Comparison of ENCODE assay signal across 16 mouse cellular contexts in genomic region chr19:60583201-60583600, GRCm38 (mm10).
"Had no signal": no experiment of that assay in that cellular context is flagged by ENCODE, and none has a peak within 500 bp of the region (broad histone marks: within the 10 kb centered on the region; RNA-seq: fewer than 3 reads in every experiment).

No protein-coding gene starts in this region.

- H3K4me3 ChIP-seq: neural tube, embryonic 13.5 days; neural tube, embryonic 15.5 days; stomach, embryonic 15.5 days had no signal

- H3K4me2 ChIP-seq: neural tube, embryonic 13.5 days; neural tube, embryonic 15.5 days; stomach, embryonic 15.5 days had no signal

- H3K9ac ChIP-seq: neural tube, embryonic 13.5 days; neural tube, embryonic 15.5 days; stomach, embryonic 15.5 days had no signal

- H3K27ac ChIP-seq: neural tube, embryonic 13.5 days; neural tube, embryonic 15.5 days; stomach, embryonic 15.5 days; stomach, postnatal 0 days had no signal

- DNase-seq: retina, postnatal 1 day; right cerebral cortex, adult 18-20 months; right cerebral cortex, postnatal 14 days; right cerebral cortex, postnatal 25 days; right cerebral cortex, postnatal 4 days; spleen, adult 18-20 months; thymus, adult 18-20 months; thymus, adult 2 months; thymus, postnatal 14 days; thymus, postnatal 25 days; thymus, postnatal 36 days; thymus, postnatal 4 days had no signal

- H3K36me3 ChIP-seq: neural tube, embryonic 13.5 days; neural tube, embryonic 15.5 days; stomach, embryonic 15.5 days had no signal

- H3K27me3 ChIP-seq: neural tube, embryonic 13.5 days; neural tube, embryonic 15.5 days; stomach, embryonic 15.5 days had no signal

- H3K9me3 ChIP-seq: neural tube, embryonic 13.5 days; neural tube, embryonic 15.5 days; stomach, embryonic 15.5 days had no signal
